Mouse (Mus musculus) mesoderm, embryonic 11.5 days (tissue): Measurements from ENCODE around the gene B830017H08Rik.

Experiments used
- DNase-seq: peaks from one replicate; pipeline ENCODE4 v3.0.0-alpha.2; 2012; ENCODE audit warnings: low read depth, low spot score

B830017H08Rik gene

GRCm38 (mm10) chr16:17809711-17810110 is 23.2 kb upstream of the B830017H08Rik start:
- DNase-seq = peak; percentile 92

GRCm38 (mm10) chr16:17812120-17812519 is 20.8 kb upstream of the B830017H08Rik start:
- DNase-seq = no peak

GRCm38 (mm10) chr16:17813173-17813572 is 19.7 kb upstream of the B830017H08Rik start:
- no peak for DNase-seq

GRCm38 (mm10) chr16:17815411-17816402 is 17.2 kb upstream of the B830017H08Rik start:
- DNase-seq = peak; percentile 85

- no peak for DNase-seq
These were observed 16.4 kb upstream of the B830017H08Rik start for GRCm38 (mm10) chr16:17816528-17816927.

GRCm38 (mm10) chr16:17826500-17826899 is 6.4 kb upstream of the B830017H08Rik start:
- no peak for DNase-seq

- no peak for DNase-seq
These were observed 4.7 kb upstream of the B830017H08Rik start for GRCm38 (mm10) chr16:17828229-17828628.

- no peak for DNase-seq
These were observed 4.1 kb upstream of the B830017H08Rik start for GRCm38 (mm10) chr16:17828867-17829266.

GRCm38 (mm10) chr16:17830385-17831178 is 2.3 kb upstream of the B830017H08Rik start:
- no peak for DNase-seq

- no peak for DNase-seq
These were observed 1.1 kb upstream of the B830017H08Rik start for GRCm38 (mm10) chr16:17831781-17832180.

GRCm38 (mm10) chr16:17833321-17833680 is 380 bp downstream of the B830017H08Rik start:
- DNase-seq = no peak

- DNase-seq = peak; percentile 53
These were observed 919 bp downstream of the B830017H08Rik start for GRCm38 (mm10) chr16:17833681-17834399.

- DNase-seq = no peak
These were observed 1.6 kb downstream of the B830017H08Rik start for GRCm38 (mm10) chr16:17834543-17834942.

- DNase-seq = no peak
These were observed 2.6 kb downstream of the B830017H08Rik start for GRCm38 (mm10) chr16:17835481-17835880.

GRCm38 (mm10) chr16:17838051-17838450 is 5.1 kb downstream of the B830017H08Rik start, which contains the start of gene Car15:
Gene Car15, minus strand, starts transcription at chr16:17838364.
- DNase-seq = no peak

GRCm38 (mm10) chr16:17839976-17840375 is 7.1 kb downstream of the B830017H08Rik start:
- DNase-seq = no peak

GRCm38 (mm10) chr16:17842437-17842836 is 9.5 kb downstream of the B830017H08Rik start:
- DNase-seq = no peak

GRCm38 (mm10) chr16:17843701-17844365 is 10.9 kb downstream of the B830017H08Rik start:
- no peak for DNase-seq

- no peak for DNase-seq
These were observed 15.5 kb downstream of the B830017H08Rik start for GRCm38 (mm10) chr16:17848431-17848830.

GRCm38 (mm10) chr16:17848928-17849327 is 16.0 kb downstream of the B830017H08Rik start:
- peak; percentile 81 for DNase-seq

- no peak for DNase-seq
These were observed 16.6 kb downstream of the B830017H08Rik start for GRCm38 (mm10) chr16:17849486-17849885.
